12 mouse cellular contexts compared by ENCODE assay signal in genomic region chr8:88383164-88383556, GRCm38 (mm10). TPM values are rescaled to one million over a fixed set of nuclear protein-coding genes. Genes with fewer than 3 reads are reported as not detected.
A peak's percentile ranks its signal among the peaks of the same experiment; 100 is the strongest.
DNase-seq lines count a peak whose midpoint lies in the region; ATAC-seq and TF ChIP-seq lines count a peak whose summit lies in the region.
"Had no signal": no experiment of that assay in that cellular context is flagged by ENCODE, and none has a peak within 500 bp of the region (broad histone marks: within the 10 kb centered on the region; RNA-seq: fewer than 3 reads in every experiment).

No protein-coding gene starts in this region.

- H3K4me1 ChIP-seq in MEL (ENCODE audit: control insufficient read depth in 1 of 2, insufficient read depth in 2 of 2, low read length in 2 of 2) = peaks cover 0 to 11% of the 10 kb centered on the region in 2 experiments; a peak in 2 of 4 replicates
- peaks cover 12% of the 10 kb centered on the region for H3K4me1 ChIP-seq in embryonic facial prominence, embryonic 14.5 days (ENCODE audit: control insufficient read depth, insufficient read depth, low read length)
- H3K4me1 ChIP-seq in midbrain, embryonic 12.5 days = peaks cover 13% of the 10 kb centered on the region

- no peak overlapping the region for H3K27ac ChIP-seq in layer of hippocampus, adult 2 months
- H3K27ac ChIP-seq in MEL (ENCODE audit: control insufficient read depth, low read depth, low read length) = no peak overlapping the region
- peak overlapping the region; percentile 84 for H3K27ac ChIP-seq in embryonic facial prominence, embryonic 14.5 days (replicated peaks; ENCODE audit: low read depth, low read length)
- H3K27ac ChIP-seq in midbrain, embryonic 12.5 days (replicated peaks) = 0 out of 2 replicates have a peak overlapping the region, but pooled peaks have one; percentile 52

- H3K9me3 ChIP-seq in MEL (replicated peaks; ENCODE audit: insufficient read depth, low read length) = no peaks in the 10 kb centered on the region
- 0 out of 2 replicates have a peak, but pooled peaks cover 6% of the 10 kb centered on the region for H3K9me3 ChIP-seq in embryonic facial prominence, embryonic 14.5 days (ENCODE audit: control insufficient read depth, low read length)
- H3K9me3 ChIP-seq in midbrain, embryonic 12.5 days = no peaks in the 10 kb centered on the region

- no peak for TF ChIP-seq POLR2A in MEL (IDR thresholded peaks at IDR 0.05; ENCODE audit: control insufficient read depth in 1 of 2, insufficient read depth in 1 of 2, low read depth in 1 of 2, low read length in 2 of 2, poor library complexity in 1 of 2)

- no peaks in the 10 kb centered on the region; a peak in 1 of 4 replicates for H3K27me3 ChIP-seq in MEL (ENCODE audit: control insufficient read depth in 1 of 2, insufficient read depth in 2 of 2, low read length in 2 of 2)
- no peaks in the 10 kb centered on the region for H3K27me3 ChIP-seq in embryonic facial prominence, embryonic 14.5 days (replicated peaks; ENCODE audit: control insufficient read depth, insufficient read depth, low read length)
- no peaks in the 10 kb centered on the region for H3K27me3 ChIP-seq in midbrain, embryonic 12.5 days

- peak; percentile 21 for TF ChIP-seq RAD21 in MEL (IDR thresholded peaks at IDR 0.05; ENCODE audit: low read depth, low read length)

- H3K9ac ChIP-seq in MEL (ENCODE audit: control insufficient read depth, low read depth, low read length, poor library complexity, severe bottlenecking) = no peak overlapping the region
- no peak overlapping the region for H3K9ac ChIP-seq in embryonic facial prominence, embryonic 14.5 days (ENCODE audit: low read depth, low read length)
- no peak overlapping the region for H3K9ac ChIP-seq in midbrain, embryonic 12.5 days (replicated peaks)

- H3K4me2 ChIP-seq in embryonic facial prominence, embryonic 14.5 days (ENCODE audit: low read depth, low read length) = no peak overlapping the region
- H3K4me2 ChIP-seq in midbrain, embryonic 12.5 days (replicated peaks) = no peak overlapping the region

- H3K4me3 ChIP-seq in layer of hippocampus, adult 2 months = no peak overlapping the region
- H3K4me3 ChIP-seq in MEL (ENCODE audit: control insufficient read depth in 1 of 2, insufficient read depth in 1 of 2, low read depth in 2 of 2, low read length in 2 of 2) = no peak overlapping the region
- H3K4me3 ChIP-seq in embryonic facial prominence, embryonic 14.5 days (ENCODE audit: low read depth, low read length) = no peak overlapping the region
- H3K4me3 ChIP-seq in midbrain, embryonic 12.5 days = no peak overlapping the region

- H3K79me2 ChIP-seq in MEL (ENCODE audit: control insufficient read depth, insufficient read depth, low read length, poor library complexity) = no peaks in the 10 kb centered on the region

- DNase-seq in layer of hippocampus, adult 2 months (ENCODE audit: low spot score in 2 of 2) = no peak
- no peak for DNase-seq in layer of hippocampus, postnatal 14 days (ENCODE audit: low spot score in 2 of 2)
- peak; percentile 56 for DNase-seq in MEL (ENCODE audit: low read depth, low spot score)
- no peak for DNase-seq in embryonic facial prominence, embryonic 14.5 days (ENCODE audit: low spot score)
- no peak for DNase-seq in gastrocnemius, adult 18-20 months (ENCODE audit: low spot score)
- no peak for DNase-seq in layer of hippocampus, adult 11-12 months (ENCODE audit: low spot score)
- DNase-seq: heart, postnatal 4 days; kidney, postnatal 10 days; lung, adult 2 months; right cerebral cortex, postnatal 25 days; thymus, postnatal 4 days had no signal

- no peak for ATAC-seq in embryonic facial prominence, embryonic 14.5 days (ENCODE audit: low read depth)
- no peak for ATAC-seq in midbrain, embryonic 12.5 days (ENCODE audit: low FRiP score, low read depth)

- TF ChIP-seq EP300 in MEL (IDR thresholded peaks at IDR 0.05; ENCODE audit: low read depth in 1 of 2, low read length in 2 of 2) = no peak

- TF ChIP-seq CTCF in layer of hippocampus, adult 2 months (conservative IDR thresholded peaks at IDR 0.05) = peak; percentile 63
- peak in 2 of 3 experiments; percentile 31 to 73; a peak in 3 of 6 replicates for TF ChIP-seq CTCF in MEL (IDR thresholded peaks at IDR 0.05 in 2 of 3, conservative IDR thresholded peaks at IDR 0.05 in 1 of 3; ENCODE audit: control insufficient read depth in 1 of 3, insufficient read depth in 1 of 3, low read depth in 2 of 3, low read length in 3 of 3, poor library complexity in 1 of 3, severe bottlenecking in 1 of 3)

- WGBS in embryonic facial prominence, embryonic 14.5 days = 83% methylated on average over 2 of the region's 2 CpGs
- 86% methylated on average over 2 of the region's 2 CpGs for WGBS in midbrain, embryonic 12.5 days

- H3K36me3 ChIP-seq in MEL (ENCODE audit: control insufficient read depth in 1 of 2, insufficient read depth in 2 of 2, low read length in 2 of 2) = no peaks in the 10 kb centered on the region
- no peaks in the 10 kb centered on the region for H3K36me3 ChIP-seq in embryonic facial prominence, embryonic 14.5 days (ENCODE audit: control insufficient read depth, insufficient read depth, low read length)
- H3K36me3 ChIP-seq in midbrain, embryonic 12.5 days = no peaks in the 10 kb centered on the region

TF ChIP-seq in MEL, 35 proteins besides CTCF, POLR2A, EP300 and RAD21:
- TF ChIP-seq SMC3 (IDR thresholded peaks at IDR 0.05; ENCODE audit: low read depth, low read length) = peak; percentile 42
- no peak for TF ChIP-seq TCF12 (IDR thresholded peaks at IDR 0.05; ENCODE audit: low read depth, low read length)

RNA-seq across cellular contexts. Expression of gene Brd7, which starts 21.2 kb away (rescaled TPM):
- total RNA-seq in layer of hippocampus, adult 2 months (2021) = 10 to 100 TPM; 57.0 to 58.4 TPM
- 10 to 100 TPM; 63.9 to 66.8 TPM for total RNA-seq in layer of hippocampus, postnatal 14 days (2021)
- total RNA-seq in MEL (2012; rRNA removed) = 67.7 and 89.0 TPM in 2 replicates
- polyA plus RNA-seq in MEL (2012; ENCODE audit: insufficient read depth in 1 of 2, insufficient read length in 2 of 2, low read depth in 1 of 2, low replicate concordance in 2 of 2, missing spikeins in 1 of 2) = 100 to 1,000 TPM in 1 of 2 experiments, 10 to 100 TPM in 1; 40.0 to 192 TPM
- polyA plus RNA-seq in embryonic facial prominence, embryonic 14.5 days (2014; fragmentation: Nextera tagmentation; extraction: Ambion mirVana) = 67.1 and 68.4 TPM in 2 replicates
- polyA plus RNA-seq in midbrain, embryonic 12.5 days (2016; fragmentation: Nextera tagmentation; extraction: Ambion mirVana) = 83.9 and 95.5 TPM in 2 replicates
- total RNA-seq in gastrocnemius, adult 18-20 months (2021) = 10 to 100 TPM; 72.2 to 74.9 TPM

Comparison
In these comparisons a context has a peak if more than half of its experiments do, and no peak if none do; other contexts are left out.
1. H3K27ac ChIP-seq: peak in embryonic facial prominence, embryonic 14.5 days (single experiment) and midbrain, embryonic 12.5 days (single experiment); none in layer of hippocampus, adult 2 months (single experiment) and MEL (single experiment).